Mouse (Mus musculus) T-helper 2 cell (primary cell): ENCODE results near the gene Fdx1l.

Experiments used
- in situ Hi-C: fragments of 300-600 bp; cut with MboI, MseI; formaldehyde crosslinking; loops from one replicate; pipeline ENCODE4 v1.15.1; 2025; ENCODE audit warnings: high pct_unique_total_duplicates

Gene Fdx1l

DNA sequence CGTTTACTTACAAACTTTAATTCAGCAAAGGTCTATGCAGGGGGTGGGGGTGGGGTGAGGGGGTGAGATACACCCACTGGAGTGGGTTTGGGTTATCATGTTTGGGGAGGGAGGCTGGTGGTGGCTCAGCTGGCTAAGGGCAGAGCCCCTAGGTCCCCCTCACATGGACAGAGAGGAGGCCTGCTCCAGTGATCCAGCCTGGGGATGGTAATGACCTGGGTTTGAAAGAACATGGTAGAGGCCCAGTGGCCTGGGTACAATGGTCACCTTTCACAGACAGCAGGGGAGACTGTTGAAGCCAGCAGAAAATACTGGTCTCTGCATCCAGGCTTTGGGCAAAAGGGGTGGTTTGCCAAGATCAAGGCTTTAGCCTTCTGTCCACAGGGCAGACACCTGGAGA, 759 bp upstream of the Fdx1l start:
- in situ Hi-C loops: loop anchor here (5.0 kb wide), 1 partner anchor 68 kb away; no protein-coding TSS in a partner anchor

DNA sequence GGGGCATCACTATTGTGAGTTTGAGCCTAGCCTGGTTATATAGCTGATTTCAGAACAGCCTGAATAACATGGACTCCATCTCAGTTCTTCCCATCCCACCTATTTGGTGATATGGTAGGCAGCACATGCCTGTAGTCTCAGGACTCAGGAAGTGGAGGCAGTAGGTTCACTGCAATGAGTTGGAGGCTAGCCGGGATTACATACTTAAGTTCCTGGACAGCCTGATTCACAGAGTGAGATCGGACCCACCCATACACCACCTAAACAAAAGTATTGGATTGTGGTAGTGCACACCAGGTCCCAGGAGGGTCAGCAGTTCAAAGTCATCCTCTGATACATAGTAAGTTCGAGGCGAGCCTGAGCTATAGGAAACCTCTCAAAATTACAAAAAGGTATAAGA, 773 bp downstream of the Fdx1l start:
- in situ Hi-C loops: loop anchor here (5.0 kb wide), 1 partner anchor 70 kb away; no protein-coding TSS in a partner anchor

DNA sequence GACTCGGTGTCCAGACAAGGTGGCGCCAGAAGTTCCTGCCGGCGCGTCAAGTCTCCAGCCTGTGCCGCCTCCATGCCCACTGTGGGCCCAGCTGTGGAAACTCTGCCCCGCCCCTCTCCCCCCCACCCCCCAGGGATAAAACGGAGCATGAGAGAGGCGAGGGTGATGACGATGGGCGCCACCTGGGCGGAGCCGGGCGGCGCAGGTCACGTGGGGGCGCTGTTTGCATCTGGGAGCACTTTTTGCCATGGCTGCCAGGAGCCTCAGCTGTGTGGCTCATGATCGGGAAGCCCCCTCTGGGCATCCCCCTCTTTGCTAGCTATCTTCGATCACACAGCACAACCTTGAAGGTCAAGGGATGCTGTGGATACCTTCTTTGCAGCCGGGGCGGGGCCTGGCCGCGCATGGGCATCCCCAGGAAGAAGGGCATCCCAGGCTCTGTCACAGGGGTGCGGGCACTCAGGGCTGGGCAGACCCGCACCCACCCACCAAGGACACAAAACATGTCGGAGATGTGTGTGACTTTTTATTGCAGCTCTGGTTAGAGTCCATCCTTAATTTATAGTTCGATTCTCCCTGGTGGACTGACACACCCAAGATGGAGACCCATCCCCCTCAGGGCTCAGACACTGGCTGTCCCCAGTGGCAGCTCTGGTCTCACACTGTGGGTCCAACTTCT, 6.3 kb downstream of the Fdx1l start, which contains the start of gene Zglp1:
Gene Zglp1, minus strand, starts transcription at position 88 of the 679 bp plus-strand sequence.
- in situ Hi-C loops: no loop called here

DNA sequence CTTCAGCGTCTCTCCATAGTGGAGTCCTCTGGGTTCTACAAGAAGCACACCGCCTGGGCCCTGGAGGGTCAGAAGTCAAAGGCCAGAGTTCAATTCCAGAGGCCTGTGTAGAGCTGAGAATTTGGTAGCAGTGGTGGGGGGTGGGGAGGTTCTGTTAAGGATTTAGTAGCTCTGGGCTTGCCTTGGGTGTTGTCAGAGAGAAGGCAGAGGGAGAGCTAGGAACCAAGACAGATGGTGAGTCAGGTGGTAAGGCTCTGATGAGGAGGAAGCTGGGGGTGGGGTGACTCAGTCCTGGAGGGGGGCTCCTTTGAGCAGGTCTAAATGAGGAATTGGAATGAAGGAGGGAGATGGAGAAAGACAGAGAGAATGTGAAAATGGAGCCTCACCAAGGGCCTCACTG, 10.5 kb downstream of the Fdx1l start:
- in situ Hi-C loops: no loop called here

DNA sequence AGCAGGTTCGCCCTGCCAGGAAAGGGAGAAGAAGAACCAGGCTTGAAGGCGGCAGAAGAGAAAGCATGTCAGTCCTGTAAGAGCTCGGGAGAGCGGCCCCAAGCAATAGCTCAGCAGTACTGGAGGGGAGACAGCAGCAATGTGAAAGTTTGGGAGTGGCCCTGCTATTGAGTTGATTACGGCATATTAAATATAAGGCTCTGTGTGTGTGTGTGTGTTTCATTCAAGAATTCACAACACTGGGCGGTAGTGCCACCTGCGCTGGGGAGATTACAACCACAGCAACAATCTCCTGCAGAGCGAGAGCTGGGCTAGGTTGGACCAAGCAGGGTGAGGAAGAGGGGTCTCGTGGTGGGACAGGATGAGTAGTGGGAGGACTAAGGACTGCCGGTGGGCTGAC, 21.8 kb downstream of the Fdx1l start:
- in situ Hi-C loops: no loop called here

DNA sequence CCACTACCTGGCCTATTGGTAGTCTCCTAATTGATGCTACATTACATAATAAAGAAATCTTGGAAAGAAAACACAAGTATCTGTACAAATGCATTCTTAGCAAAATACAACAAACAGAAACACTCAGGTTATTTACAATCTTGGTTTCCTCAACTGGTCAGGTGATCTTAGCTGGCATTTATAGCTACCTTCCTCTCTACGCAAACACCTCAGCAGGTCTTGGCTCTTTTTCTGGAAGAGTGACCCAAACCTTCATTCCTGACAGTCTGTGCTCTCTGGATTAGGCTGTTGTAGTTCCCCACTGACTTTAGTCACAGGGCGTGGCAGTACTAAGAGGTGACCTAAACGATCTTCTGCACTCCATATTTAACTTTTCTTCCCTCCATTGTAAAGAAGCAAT, 28.2 kb downstream of the Fdx1l start:
- in situ Hi-C loops: no loop called here

DNA sequence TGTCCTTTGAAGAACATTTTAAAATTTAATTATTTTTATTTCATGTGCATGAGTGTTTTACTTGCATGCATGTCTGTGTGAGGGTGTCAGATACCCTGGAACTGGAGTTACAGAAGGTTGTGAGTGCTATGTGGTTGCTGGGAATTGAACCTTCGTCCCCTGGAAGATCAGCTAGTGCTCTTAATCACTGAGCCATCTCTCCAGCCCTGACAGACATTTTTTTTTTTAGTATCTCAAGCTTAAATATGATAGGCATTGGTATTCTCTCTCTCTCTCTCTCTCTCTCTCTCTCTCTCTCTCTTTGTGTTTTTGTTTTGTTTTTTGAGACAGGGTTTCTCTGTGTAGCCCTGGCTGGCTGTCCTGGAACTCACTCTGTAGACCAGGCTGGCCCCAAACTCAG, 28.6 kb downstream of the Fdx1l start:
- in situ Hi-C loops: loop anchor here (5.0 kb wide), 1 partner anchor 73 kb away; no protein-coding TSS in a partner anchor

DNA sequence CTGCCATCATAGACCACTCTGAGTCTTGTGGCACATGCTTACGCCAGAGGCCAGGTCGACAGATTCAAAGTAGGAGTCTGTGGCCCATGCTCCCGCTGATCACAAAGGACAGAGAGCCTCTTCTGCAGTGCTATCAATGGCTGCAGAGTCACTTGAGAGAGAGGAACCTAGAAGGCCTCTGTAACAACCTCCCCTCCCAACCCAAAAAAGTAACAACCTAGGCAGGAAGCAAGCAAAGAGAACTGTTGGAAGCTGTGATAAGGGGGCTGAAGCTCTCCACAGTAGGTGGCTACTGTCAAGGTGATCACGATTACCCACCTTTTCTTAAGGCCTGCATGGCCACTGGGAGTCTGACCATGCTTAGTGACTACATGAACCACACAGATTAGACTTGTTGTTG, 29.9 kb downstream of the Fdx1l start:
- in situ Hi-C loops: loop anchor here (5.0 kb wide), 1 partner anchor 74 kb away; no protein-coding TSS in a partner anchor

DNA sequence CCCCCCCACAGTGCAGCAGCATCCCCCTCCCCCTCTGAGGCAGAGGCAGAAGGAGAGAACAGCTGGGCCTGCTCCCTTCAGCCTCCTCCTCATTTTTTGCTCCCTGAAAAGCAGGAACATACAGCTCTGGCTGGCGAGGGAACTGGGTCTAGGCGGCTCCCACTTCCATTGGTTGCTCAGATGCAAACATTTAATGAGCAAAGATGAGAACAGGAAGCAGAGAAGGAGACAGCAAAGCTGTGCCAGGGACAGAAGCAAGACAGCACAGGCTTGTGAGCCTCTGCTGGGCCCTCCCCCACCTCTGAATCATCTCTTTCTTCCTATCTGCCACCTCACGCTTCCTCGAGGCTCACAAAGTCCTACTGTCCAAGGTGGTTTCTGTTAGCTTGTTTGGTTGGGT, 32.1 kb downstream of the Fdx1l start:
- in situ Hi-C loops: loop anchor here (5.0 kb wide), 1 partner anchor 76 kb away; no protein-coding TSS in a partner anchor

DNA sequence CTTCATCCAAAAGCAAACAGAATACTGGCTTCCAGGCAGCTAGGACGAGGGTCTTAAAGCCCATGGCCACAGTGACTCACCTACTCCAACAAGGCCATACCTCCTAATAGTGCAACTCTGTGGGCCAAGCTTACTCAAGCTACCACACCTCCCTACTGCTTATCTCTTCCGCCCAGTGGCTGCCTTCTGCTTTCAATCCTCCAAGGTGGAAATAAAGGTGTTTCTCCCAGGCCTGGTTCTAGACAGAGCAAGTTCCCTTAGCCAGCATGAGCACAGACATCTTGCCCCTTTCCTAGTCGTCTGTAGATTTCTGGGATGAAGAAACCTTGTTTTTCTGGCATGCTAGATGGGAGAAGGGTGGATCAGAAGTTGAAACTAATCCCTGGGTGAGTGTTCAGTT, 33.6 kb downstream of the Fdx1l start:
- in situ Hi-C loops: loop anchor here (5.0 to 10.0 kb wide), 2 partner anchors 78 to 1185 kb away; partner anchors contain the start of gene Zfp809

DNA sequence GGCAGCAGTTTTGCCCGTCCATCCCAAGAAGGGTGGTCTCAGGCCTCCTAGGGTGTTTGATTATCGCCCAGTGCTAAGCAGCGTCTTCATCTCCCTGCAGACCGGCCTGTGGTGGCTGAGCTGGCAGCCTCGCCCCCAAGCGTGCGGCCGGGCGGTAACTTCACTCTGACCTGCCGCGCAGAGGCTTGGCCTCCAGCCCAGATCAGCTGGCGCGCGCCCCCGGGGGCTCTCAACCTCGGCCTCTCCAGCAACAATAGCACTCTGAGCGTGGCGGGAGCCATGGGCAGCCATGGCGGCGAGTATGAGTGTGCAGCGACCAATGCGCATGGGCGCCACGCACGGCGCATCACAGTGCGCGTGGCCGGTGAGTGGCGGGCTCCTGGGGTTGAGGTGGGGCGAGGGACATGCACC, 35.9 kb downstream of the Fdx1l start:
- in situ Hi-C loops: loop anchor here (10.0 kb wide), 1 partner anchor 1187 kb away; the partner anchor contains the start of gene Zfp809

DNA sequence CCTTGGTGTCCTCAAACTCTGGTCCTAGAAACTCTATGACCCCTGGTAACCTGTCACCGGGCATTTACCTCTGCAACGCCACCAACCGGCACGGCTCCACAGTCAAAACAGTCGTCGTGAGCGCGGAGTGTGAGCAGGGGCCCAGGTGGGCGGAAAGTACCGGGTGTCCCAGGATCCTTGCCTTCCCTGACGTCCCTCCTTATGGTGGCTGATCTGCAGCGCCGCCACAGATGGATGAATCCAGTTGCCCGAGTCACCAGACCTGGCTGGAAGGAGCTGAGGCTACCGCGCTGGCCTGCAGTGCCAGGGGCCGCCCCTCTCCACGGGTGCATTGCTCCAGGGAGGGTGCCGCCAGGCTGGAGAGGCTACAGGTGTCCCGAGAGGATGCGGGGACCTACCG, 36.7 kb downstream of the Fdx1l start:
- in situ Hi-C loops: loop anchor here (10.0 kb wide), 1 partner anchor 1188 kb away; the partner anchor contains the start of gene Zfp809

DNA sequence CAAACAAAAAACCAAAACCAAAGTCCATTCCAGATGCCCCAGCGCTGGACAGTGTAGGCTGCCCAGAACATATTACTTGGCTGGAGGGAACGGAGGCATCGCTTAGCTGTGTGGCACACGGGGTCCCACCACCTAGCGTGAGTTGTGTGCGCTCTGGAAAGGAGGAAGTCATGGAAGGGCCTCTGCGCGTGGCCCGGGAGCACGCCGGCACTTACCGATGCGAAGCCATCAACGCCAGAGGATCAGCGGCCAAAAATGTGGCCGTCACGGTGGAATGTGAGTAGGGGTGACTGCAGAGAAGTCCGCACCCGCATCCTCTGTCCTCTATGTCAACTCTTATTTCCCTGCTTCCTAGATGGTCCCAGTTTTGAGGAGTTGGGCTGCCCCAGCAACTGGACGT, 37.3 kb downstream of the Fdx1l start:
- in situ Hi-C loops: loop anchor here (10.0 kb wide), 1 partner anchor 1189 kb away; the partner anchor contains the start of gene Zfp809

DNA sequence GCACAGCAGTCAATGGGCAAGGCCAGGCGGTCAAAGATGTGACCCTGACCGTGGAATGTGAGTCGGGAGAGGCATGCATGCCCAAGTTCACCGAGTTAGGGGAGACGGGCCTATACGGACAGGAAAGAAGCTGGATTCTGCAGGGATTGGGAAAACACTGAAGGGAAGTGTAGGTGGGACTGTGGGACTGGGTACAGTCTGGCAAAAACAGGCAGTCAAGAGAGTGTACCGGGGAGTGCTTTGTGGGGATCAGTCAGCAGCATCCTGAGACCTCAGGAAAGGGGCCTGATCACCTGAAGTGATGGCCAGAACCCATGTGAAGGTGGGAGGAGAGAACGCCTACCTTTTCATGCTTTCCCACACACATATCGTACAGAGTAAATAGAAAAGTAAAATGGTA, 37.8 kb downstream of the Fdx1l start:
- in situ Hi-C loops: loop anchor here (10.0 kb wide), 1 partner anchor 1189 kb away; the partner anchor contains the start of gene Zfp809

DNA sequence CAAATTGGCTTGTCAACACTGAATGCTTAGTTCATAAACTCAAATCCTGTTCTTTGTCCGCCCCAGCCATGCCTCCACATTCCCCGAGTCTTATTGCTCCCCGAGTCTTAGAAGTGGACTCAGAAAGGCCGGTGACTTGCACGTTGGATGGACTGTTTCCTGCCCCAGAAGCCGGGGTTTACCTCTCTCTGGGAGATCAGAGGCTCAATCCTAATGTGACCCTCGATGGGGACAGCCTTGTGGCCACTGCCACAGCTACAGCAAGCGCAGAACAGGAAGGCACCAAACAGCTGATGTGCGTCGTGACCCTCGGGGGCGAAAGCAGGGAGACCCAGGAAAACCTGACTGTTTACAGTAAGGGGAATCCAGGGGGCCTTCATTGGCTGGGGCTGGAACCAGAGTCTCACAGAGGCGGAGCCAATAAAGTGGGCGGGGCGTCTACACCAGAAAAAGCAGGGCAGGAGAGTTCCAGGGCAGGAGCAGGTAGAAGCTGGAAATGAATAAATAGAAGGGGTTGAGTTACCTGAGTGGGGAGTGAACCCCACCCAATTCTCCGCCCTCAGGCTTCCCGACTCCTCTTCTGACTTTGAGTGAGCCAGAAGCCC, 38.8 kb downstream of the Fdx1l start:
- in situ Hi-C loops: loop anchor here (10.0 kb wide), 1 partner anchor 1190 kb away; the partner anchor contains the start of gene Zfp809

DNA sequence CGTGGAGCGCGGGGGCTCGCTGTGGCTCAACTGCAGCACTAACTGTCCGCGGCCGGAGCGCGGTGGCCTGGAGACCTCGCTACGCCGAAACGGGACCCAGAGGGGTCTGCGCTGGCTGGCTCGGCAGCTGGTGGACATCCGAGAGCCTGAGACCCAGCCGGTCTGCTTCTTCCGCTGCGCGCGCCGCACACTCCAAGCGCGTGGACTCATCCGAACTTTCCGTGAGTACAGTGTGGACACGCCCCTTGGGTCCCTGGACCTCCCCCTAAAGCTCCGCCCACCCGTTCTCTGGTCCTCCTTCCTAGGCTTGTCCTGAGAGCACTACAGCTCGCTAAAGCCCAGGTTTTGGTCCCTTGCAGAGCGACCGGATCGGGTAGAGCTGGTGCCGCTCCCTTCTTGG, 40.3 kb downstream of the Fdx1l start:
- in situ Hi-C loops: loop anchor here (10.0 kb wide), 1 partner anchor 1192 kb away; the partner anchor contains the start of gene Zfp809

DNA sequence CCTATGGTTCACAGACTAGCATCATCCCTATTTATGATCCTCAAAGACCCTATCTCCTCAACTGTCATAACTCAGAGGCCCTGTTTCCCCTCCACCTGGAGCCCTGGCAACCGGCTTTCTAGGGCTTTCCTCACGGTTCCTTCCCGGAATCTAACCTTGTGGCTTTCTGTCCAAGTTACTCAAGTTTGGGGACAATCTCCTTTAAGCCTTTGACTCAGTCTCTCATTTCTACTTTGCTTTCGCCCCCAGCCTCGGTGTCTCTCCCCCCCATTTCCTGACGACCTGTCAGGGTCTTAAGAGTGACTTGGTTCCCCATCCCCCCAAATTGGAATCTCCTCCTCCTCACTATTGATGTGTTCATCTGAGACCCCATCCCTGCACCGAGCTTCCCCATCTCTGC, 40.9 kb downstream of the Fdx1l start:
- in situ Hi-C loops: loop anchor here (10.0 kb wide), 1 partner anchor 1192 kb away; the partner anchor contains the start of gene Zfp809

DNA sequence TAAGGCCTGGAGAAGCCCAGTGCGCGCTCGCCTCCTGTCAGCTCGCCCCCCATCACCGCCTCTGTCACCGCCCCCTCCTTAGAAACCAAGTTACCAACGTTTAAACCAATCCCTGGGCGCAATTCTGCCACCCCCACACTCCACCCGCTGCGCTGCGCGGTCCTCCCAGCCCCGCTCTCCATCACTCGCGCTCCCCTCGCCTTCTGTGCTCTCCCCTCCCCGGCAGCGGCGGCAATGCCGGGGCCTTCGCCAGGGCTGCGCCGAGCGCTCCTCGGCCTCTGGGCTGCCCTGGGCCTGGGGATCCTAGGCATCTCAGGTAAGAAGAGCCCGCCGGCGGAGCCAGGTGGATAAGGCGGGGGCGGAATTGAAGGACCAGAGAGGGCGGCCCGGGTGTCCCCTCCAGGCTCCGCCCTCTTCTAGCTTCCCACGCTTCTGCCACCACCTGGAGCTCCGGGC, 41.5 kb downstream of the Fdx1l start, which contains the start of gene Icam5:
Gene Icam5, plus strand, starts transcription at position 178 of the 456 bp plus-strand sequence.
- in situ Hi-C loops: loop anchor here (10.0 kb wide), 1 partner anchor 1193 kb away; the partner anchor contains the start of gene Zfp809

DNA sequence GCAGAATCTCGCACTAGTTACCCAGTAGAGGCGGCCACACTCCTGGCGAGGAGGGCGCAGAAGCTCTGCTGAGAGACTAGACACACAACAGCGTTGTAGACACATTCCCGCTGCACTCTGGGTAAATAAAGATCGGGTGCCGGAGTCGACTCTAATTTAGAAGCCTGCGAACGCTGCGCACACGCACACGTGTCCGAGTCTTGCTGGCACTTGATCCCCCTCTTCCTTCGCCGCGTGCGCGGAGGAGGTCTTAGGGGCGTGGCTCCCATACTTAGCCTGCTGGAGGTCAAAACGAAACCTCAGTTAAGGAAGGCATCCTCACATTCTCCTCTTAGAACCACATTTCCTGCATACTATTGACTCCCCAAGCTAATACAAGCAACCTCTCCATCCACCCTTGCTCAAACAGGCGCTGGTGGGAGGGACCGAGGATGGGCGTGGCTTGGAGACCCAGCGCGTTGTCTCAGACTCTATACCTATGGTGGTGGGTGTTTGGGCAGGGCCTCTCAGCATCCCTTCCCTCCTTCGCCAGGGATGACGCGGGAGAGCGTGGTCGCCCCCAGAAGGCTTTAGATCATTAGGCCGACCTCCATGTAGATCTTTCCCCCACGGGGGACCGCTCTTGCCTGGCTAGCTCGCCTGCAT, 42.0 kb downstream of the Fdx1l start:
- in situ Hi-C loops: loop anchor here (10.0 kb wide), 1 partner anchor 1193 kb away; the partner anchor contains the start of gene Zfp809

DNA sequence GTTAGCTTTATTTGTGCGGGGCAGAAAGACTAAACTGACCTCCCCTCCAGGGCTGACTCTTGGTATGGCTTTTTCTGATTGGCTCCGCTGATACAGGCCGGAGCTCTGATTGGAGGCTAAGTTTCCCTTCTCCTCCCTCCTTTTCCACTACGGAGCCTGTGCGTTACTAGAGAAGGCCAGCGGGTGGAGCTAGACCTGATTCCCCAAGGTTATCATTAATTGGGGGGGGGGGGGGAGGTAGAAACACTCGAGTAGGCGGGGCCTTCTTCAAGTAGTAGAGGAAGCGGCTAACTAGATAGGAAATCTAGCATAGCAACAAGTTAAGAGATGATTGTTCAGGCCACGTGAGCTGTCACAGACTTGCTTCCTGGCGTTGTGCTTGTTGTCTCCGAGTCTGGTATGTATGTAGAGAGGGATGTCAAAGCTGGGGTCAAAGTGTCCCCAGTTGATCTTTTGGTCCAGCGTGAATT, 42.6 kb downstream of the Fdx1l start:
- in situ Hi-C loops: loop anchor here (10.0 kb wide), 1 partner anchor 1194 kb away; the partner anchor contains the start of gene Zfp809

DNA sequence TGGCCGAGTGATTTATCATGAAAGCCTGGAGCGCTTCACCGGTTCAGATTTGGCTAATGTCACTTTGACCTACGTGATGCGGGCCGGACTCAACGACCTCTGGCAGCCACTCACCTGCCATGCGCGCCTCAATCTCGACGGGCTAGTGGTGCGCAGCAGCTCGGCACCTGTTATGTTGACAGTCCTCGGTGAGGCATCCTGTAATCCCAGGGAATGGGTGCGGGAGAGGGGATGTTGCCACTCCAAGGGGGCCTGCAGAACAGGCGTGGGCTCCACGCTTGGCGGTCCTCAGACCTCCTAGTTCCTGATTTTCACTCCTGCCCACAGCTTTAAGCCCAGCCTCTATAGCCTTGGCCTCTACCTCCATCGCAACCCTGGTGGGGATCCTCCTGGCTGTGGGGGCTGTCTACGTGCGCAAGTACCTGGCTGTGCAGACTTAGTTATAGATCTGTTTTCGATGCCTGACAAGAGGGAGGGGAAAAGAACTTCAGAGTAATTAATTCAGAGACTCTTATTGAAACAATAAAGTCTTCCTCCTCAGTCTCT, 43.3 kb downstream of the Fdx1l start:
- in situ Hi-C loops: loop anchor here (10.0 kb wide), 1 partner anchor 1195 kb away; the partner anchor contains the start of gene Zfp809
